Mouse (Mus musculus) heart, adult 9 months (tissue): ENCODE measurements around the gene Ccdc141.
A peak's percentile ranks its signal among the peaks of the same experiment; 100 is the strongest.

Experiments used
- DNase-seq, 2 experiments: peaks; one replicate each; pipeline ENCODE4 v3.0.0; 2022; ENCODE audit warnings: low spot score in 2 of 2

Gene Ccdc141

DNA sequence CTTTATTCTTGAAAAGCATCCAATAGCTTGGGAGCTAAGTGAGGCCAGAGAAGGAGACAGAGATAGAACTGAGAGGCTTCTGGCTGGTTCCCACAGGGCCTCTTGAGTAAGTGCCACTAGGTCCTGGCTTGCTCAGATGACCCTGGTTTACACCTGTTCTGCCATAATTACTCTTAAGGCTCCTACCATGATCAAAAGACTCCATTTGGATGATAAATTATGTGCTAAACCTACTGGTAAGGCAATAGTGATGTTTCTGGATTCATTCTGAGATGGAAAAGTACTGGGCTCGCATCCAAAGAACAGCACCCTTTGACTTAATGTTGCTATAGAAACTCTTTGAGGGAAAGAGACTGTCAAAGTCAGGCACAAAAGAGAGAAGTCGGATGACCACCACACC lies 3.9 kb upstream of the Ccdc141 start:
- peak; percentile 41 to 57 for DNase-seq

- DNase-seq, result peak in 1 of 2 experiments; percentile 15
Measured at GRCm38 (mm10) chr2:77173821-77174220, 3.4 kb upstream of the Ccdc141 start.

DNA sequence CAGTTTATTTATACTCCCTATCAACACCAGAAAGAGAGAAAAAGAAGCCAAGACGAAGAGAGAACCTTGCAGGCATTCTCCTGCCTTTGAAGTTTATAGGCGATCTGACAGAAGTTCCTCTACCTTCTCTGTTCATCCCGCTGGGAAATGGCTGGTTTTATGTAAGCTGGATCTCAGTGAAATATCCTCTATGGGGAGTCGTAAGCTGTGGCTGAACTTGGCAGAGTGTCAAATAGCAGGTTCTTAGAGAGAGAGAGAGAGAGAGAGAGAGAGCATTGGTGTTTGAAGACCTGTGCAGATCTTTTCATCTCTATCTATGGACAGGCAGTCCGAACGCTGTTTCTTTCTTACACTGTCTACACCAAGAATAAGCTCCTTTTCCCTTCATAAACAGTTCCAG lies 2.9 kb upstream of the Ccdc141 start:
- peak in 1 of 2 experiments; percentile 14 for DNase-seq

GRCm38 (mm10) chr2:77172241-77172671 lies 1.8 kb upstream of the Ccdc141 start:
- DNase-seq, result peak in 1 of 2 experiments; percentile 34

- peak; percentile 52 to 69 for DNase-seq
Measured at GRCm38 (mm10) chr2:77171444-77172240, 1.2 kb upstream of the Ccdc141 start.

DNA sequence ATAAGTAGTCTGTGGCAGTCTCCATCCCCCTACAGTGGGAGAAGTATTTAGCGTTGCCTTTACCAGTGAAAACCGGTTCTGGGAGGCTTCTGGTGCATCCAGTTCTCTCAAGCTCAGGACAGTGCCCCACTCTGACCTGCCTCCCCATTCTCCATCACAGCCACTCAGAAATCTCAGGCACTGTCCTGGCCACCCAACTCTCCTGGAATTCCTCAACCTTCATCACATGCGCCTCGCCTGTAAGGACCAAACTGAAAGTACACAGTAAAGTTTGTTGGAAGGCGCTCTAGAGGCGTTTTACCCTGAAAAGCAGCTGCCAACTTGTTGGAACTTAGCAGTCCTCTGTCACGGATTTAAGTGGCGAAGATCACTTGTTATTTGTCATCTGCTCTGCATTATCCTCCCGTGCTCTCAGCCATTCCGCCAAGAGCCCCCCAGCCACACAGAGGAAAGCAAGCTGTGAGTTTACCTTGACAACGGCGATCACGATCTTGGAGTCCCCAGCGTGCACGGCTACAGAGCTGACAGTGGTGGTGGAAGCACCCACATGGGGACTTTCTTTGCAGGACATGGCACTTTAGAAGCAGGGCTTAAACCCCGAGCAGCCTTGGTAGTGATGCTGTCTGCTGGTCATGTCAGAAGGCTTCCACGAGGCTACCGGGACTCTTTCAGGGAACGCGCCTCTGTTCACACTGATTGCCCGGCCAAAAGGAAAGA lies 362 bp downstream of the Ccdc141 start:
- DNase-seq, result peak; percentile 80 to 83

- DNase-seq, result no peak
Measured at GRCm38 (mm10) chr2:77169218-77169617, 1.2 kb downstream of the Ccdc141 start.

DNA sequence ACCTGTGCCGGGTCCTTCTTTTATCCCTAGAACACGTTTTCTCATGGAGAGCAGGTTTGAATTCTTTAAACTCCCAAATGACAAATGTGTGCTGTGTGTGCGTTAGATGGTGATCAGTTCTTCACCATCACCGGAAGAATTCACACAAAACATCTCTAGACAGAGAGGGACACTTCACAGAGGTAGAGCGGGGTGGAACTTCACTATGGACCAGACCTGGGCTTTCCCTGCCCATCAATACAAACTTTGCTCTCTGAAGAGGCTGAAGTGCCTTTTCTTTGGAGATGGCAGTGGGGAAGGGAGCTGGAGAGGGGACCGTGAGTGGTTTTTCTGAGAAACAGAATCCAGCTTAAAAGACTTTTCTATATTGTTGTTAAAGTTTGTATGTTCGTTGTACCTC lies 1.7 kb downstream of the Ccdc141 start:
- no peak for DNase-seq

GRCm38 (mm10) chr2:77168081-77168685 lies 2.3 kb downstream of the Ccdc141 start:
- DNase-seq, result peak in 1 of 2 experiments; percentile 12

GRCm38 (mm10) chr2:77166366-77166765 lies 4.1 kb downstream of the Ccdc141 start:
- DNase-seq, result no peak

- no peak for DNase-seq
Measured at GRCm38 (mm10) chr2:77164662-77165061, 5.8 kb downstream of the Ccdc141 start.

DNA sequence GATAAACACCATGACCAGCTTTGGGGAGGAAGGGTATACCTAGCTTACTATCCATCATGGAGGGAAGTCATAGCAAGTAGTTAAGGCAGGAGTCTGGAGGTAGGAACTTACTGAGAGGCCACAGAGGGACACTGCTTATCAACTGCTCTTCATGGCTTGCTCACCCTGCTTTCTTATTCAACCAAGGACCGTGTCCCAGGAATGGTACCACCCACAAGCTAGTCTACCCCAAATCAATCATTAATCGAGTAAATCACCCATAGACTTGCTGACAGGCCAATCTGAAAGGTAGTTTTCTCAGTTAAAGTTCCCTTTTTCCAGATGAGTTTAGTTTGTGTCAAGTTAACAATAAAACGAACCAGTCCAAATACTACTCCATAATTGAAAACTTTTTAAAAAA lies 7.1 kb downstream of the Ccdc141 start:
- no peak for DNase-seq

DNA sequence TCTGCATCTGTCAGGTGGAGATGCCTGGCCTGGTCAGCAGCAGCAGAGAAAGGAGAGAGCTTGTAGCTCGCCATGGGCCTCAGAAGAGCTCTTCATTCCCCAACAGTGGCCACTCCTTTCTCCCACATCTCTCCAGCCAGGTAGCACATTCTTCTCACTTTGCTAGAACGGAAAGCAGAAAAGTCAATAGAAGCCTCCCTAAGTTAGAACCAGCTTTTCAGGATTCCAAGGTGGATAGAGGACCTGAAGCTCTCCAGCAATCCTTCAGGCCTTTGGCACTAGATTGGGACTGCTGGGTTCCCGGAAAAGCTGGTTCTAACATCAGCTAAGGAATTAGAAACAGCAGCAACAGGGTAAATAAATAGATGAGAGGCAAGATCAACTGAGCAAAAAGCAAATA lies 8.3 kb downstream of the Ccdc141 start:
- no peak for DNase-seq

DNA sequence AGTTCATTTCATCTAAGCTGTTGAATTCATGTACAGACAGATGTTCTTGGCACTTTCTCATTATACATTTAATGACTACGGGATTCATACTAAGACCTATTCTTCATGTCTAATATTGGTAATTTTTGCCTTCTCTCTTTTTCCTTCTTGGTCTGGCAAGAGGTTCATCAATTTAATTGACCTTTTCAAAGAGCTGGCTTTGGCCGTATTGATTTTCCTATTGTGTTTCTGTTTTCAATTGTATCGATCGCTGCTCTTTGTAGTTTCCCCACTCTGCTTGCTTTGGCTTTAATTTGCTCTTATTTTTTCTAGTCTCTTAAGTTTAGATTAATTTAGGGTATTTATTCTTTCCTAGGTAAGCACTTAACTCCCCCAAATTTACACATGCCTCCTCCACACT lies 12.9 kb downstream of the Ccdc141 start:
- DNase-seq, result no peak

- DNase-seq, result no peak
Measured at GRCm38 (mm10) chr2:77154080-77154479, 16.4 kb downstream of the Ccdc141 start.

GRCm38 (mm10) chr2:77151255-77151654 lies 19.2 kb downstream of the Ccdc141 start:
- no peak for DNase-seq

DNA sequence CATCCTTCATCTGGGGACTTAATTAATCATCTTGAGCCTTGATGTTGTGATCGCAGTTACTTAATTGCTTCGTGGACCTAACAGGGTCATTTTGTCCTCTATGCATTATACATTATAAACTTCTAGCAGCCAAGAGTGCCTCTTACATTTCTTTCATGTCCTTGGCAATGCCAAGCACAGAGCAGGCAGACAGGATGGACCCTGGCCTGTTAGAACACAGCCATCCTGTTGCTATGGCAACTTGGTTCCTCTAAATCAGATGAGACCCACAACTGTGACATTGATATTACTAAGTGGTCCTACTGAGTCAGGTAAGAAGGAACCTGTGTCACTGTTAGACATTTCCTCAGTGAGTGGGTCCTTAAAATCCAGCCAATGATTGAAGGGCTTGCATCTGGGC lies 20.9 kb downstream of the Ccdc141 start:
- no peak for DNase-seq

DNA sequence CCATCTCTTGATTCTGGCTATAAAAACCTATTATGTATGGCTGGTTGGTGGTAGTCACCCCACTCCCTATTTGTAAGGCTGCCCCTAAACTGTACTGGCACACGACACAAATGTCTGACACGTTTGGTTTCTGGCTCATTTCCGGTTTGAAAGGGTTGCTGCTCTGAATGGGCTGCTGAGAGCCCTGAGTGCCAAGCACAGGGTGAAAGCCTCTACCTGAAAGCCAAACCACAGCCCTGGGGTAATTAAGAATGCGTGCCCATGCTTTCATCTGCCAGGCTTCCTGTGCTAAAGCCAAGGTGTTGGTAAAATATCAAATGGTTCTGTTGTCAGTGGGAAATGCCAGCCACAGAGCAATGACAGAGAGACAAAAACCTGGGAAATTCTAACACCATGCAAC lies 22.2 kb downstream of the Ccdc141 start:
- no peak for DNase-seq

DNA sequence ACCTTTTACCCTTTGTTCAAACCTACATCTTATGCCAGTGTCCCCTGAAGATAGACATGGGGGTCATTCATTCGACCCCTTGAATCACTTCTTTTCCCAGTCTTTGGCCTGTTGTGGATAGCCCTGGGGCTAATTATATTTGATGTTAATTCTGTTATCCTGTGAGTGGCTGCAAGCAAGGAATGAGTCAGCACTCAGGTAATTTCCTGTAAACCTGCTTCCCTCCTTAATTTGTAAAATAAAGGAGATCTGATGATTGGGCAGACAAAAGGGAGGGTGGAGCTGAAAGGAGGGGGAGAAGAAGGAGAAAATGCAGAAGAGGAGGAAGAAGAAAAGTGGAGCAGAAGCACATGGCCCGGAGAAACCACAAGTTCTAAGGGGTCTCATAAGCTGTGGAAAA lies 23.5 kb downstream of the Ccdc141 start:
- no peak for DNase-seq

GRCm38 (mm10) chr2:77146291-77146690 lies 24.1 kb downstream of the Ccdc141 start:
- DNase-seq, result no peak

DNA sequence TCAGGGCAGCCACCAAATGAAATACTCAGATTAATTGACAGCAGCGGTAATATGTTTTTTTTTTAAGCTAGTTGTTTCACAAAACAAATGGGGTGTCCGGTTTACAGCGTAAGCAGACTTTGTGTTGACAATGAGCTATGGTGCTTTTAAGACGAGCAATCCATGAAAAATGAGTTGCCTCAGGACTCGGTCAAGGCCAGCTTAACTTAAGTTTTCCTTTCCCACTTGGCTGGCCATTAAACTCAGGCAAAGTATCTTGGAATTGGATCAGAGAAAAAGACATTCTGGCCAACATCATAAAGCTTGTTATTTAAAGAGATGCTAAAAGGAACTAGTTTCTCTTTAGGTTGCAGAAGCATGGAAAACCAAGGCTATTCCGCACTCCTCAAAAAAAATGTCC lies 26.9 kb downstream of the Ccdc141 start:
- no peak for DNase-seq

GRCm38 (mm10) chr2:77138879-77139278 lies 31.6 kb downstream of the Ccdc141 start:
- no peak for DNase-seq

DNA sequence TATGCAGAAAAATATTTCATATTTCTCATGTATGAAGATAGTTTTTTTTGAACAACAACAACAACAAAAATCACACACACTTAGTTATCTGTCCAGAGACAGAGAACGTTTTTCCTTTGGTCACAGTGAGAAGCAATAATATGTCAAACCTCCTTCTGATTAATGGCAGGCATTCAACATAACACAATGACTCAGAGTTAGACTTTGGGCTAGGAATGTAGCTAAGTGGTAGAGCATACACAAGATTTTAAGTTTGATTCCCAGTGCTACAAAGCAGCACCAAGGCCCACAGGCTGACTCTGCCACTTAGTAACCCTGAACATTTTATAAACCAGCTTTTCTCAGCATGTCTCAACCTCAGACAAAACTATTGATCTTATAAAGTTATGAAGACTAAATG lies 35.5 kb downstream of the Ccdc141 start:
- DNase-seq, result no peak
